Mouse (Mus musculus) heart, embryonic 11.5 days (tissue): ENCODE measurements around the gene Hist1h4c. TPM values are rescaled to one million over a fixed set of nuclear protein-coding genes. Genes with fewer than 3 reads are reported as not detected.
"Not testable (repeated sequence)": the region's sequence is repeated elsewhere in the genome, so short reads cannot be mapped to it uniquely, and the experiment has no call there.

ENCODE experiments used
- ATAC-seq: fragments of 200-750 bp; cut with Nextera tagmentation; replicated peaks from 2 replicates; pipeline ENCODE4 v1.8.0; 2017; ENCODE audit warnings: moderate library complexity; ENCODE audit not compliant: insufficient number of reproducible peaks, low FRiP score, low TSS enrichment
- H3K27ac ChIP-seq: fragments of 300-500 bp; sonication (generic); 2 replicates; pipeline ENCODE4 v1.5.1; 2014; ENCODE audit warnings: mild to moderate bottlenecking, low read depth, low read length
- H3K27me3 ChIP-seq: fragments of 300-500 bp; sonication (generic); 2 replicates; pipeline ENCODE4 v1.6.1; 2014; ENCODE audit warnings: mild to moderate bottlenecking, low read length, mixed read lengths; ENCODE audit not compliant: control insufficient read depth, insufficient read depth
- H3K36me3 ChIP-seq: fragments of 300-500 bp; sonication (generic); 2 replicates; pipeline ENCODE4 v1.6.1; 2014; ENCODE audit warnings: mild to moderate bottlenecking, low read length, moderate library complexity, mixed read lengths; ENCODE audit not compliant: control insufficient read depth, insufficient read depth
- H3K4me1 ChIP-seq: fragments of 300-500 bp; sonication (generic); 2 replicates; pipeline ENCODE4 v1.6.1; 2014; ENCODE audit warnings: low read length; ENCODE audit not compliant: control insufficient read depth, insufficient read depth
- H3K4me2 ChIP-seq: fragments of 300-500 bp; sonication (generic); 2 replicates; pipeline ENCODE4 v1.6.1; 2014; ENCODE audit warnings: mild to moderate bottlenecking, moderate library complexity
- H3K4me3 ChIP-seq: fragments of 300-500 bp; sonication (generic); 2 replicates; pipeline ENCODE4 v1.5.1; 2014; ENCODE audit warnings: low read depth, low read length
- H3K9ac ChIP-seq: fragments of 300-500 bp; sonication (generic); 2 replicates; pipeline ENCODE4 v1.6.1; 2014; ENCODE audit warnings: mild to moderate bottlenecking, low read depth, low read length, moderate library complexity
- H3K9me3 ChIP-seq: fragments of 300-500 bp; sonication (generic); replicated peaks from 2 replicates; pipeline ENCODE4 v1.6.1; 2016; ENCODE audit warnings: low read length; ENCODE audit not compliant: control insufficient read depth
- WGBS: fragments of 180-500 bp; shearing (Covaris S2); extraction: QIAGEN DNeasy Blood & Tissue Kit; methylation state at CpG from one replicate; pipeline ENCODE4 v1.1.7; 2014; ENCODE audit not compliant: insufficient replicate concordance; 5-methylcytosine and 5-hydroxymethylcytosine counted together
- polyA plus RNA-seq: library from polyadenylated mRNA; unstranded; fragments of >200 nt; fragmentation: Nextera tagmentation; extraction: Ambion mirVana; gene quantifications from 2 replicates; pipeline ENCODE4 v1.2.1, GENCODE M21; 2014

Hist1h4c gene
- polyA plus RNA-seq, 1 experiment from 2014 or later = 2.7 TPM

GRCm38 (mm10) chr13:23705751-23706356 is 7.6 kb upstream of the Hist1h4c start:
- H3K4me2 ChIP-seq = no peak overlapping the region
- no peak overlapping the region for H3K4me3 ChIP-seq
- no peaks in the 10 kb centered on the region for H3K36me3 ChIP-seq
- H3K9me3 ChIP-seq = no peaks in the 10 kb centered on the region
- no peak overlapping the region for H3K27ac ChIP-seq
- 76% methylated on average over 7 of the region's 7 CpGs for WGBS
- H3K9ac ChIP-seq = no peak overlapping the region
- no peak for ATAC-seq
- H3K27me3 ChIP-seq = no peaks in the 10 kb centered on the region
- H3K4me1 ChIP-seq = 0 out of 2 replicates have a peak, but pooled peaks cover 8% of the 10 kb centered on the region

- H3K9me3 ChIP-seq, H3K4me2 ChIP-seq, H3K4me1 ChIP-seq, ATAC-seq, H3K4me3 ChIP-seq, H3K9ac ChIP-seq, H3K27ac ChIP-seq, H3K36me3 ChIP-seq, H3K27me3 ChIP-seq: not testable (repeated sequence)
- WGBS = 68% methylated on average over 2 of the region's 2 CpGs
These were observed 4.5 kb upstream of the Hist1h4c start for GRCm38 (mm10) chr13:23702801-23703200.

GRCm38 (mm10) chr13:23702220-23702619 is 4.0 kb upstream of the Hist1h4c start:
- 82% methylated on average over 4 of the region's 4 CpGs for WGBS
- no peak overlapping the region for H3K27ac ChIP-seq
- H3K27me3 ChIP-seq = no peaks in the 10 kb centered on the region
- no peak overlapping the region for H3K4me3 ChIP-seq
- ATAC-seq = no peak
- no peaks in the 10 kb centered on the region for H3K9me3 ChIP-seq
- no peak overlapping the region for H3K4me2 ChIP-seq
- no peak overlapping the region for H3K9ac ChIP-seq
- no peaks in the 10 kb centered on the region for H3K36me3 ChIP-seq
- H3K4me1 ChIP-seq = no peaks in the 10 kb centered on the region

DNA sequence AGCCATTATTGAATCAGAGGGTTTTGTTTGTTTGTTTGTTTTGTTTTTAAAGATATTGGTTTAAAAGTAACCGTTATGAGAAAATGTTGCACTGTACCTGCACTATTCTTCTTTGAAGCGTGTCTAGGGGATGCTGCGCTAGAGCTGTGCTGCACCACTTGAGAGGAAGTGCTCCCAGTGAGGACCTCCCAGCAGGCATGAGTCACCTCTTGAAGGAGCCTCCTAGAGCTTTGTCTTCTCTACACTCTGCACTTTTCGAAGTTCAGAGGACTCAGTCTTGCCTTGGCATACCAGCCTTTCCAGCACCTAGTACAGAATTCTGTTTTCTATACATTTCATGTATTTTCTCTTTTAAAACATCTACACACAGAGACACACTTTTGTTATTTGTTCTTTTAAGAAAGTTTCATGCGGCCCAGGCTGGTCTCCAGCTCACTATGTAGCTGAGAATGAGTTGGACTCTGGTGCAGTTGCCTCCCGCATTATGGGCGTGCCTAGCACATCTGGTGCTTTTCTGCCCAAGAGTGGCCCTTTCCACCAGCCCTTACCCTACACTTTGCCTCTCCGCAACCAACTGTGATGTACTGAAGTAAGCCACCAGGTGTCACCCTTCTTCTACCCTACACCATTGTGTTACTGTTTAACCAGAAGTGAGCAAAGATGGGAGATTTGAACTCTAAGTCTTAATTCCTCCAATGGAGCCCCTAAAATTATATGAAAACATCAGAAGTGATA is 2.7 kb upstream of the Hist1h4c start:
- no peak overlapping the region for H3K27ac ChIP-seq
- no peaks in the 10 kb centered on the region for H3K27me3 ChIP-seq
- 0 out of 2 replicates have a peak overlapping the region, but pooled peaks have one; percentile 43 for H3K9ac ChIP-seq
- H3K36me3 ChIP-seq = no peaks in the 10 kb centered on the region
- no peak; the same call in 1 of the 2 replicates for ATAC-seq
- no peak overlapping the region for H3K4me2 ChIP-seq
- no peak overlapping the region for H3K4me3 ChIP-seq
- H3K4me1 ChIP-seq = no peaks in the 10 kb centered on the region
- H3K9me3 ChIP-seq = no peaks in the 10 kb centered on the region
- 25% methylated on average over 8 of the region's 8 CpGs for WGBS

DNA sequence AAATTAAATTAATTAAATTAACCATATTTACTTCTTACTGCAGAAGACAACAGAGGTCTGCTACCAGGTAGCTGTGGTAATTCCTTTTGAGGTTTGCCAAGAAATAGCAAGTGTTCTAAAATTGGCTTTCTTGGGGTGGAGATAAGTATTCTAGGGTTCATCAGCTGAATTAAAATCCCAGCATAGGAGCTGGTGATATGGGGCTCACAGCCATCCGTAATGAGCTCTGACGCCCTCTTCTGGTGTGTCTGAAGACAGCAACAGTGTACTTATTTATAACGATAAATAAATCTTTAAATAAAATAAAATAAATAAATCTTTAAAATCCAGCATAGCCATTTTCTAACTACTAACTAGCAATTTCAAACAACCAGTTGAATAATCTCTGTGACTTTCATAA is 1.5 kb upstream of the Hist1h4c start:
- H3K9ac ChIP-seq = no peak overlapping the region
- WGBS = 64% methylated on average over 3 of the region's 3 CpGs
- H3K4me3 ChIP-seq = no peak overlapping the region
- no peaks in the 10 kb centered on the region; the same call in 1 of the 2 replicates for H3K4me1 ChIP-seq
- no peak overlapping the region for H3K4me2 ChIP-seq
- H3K9me3 ChIP-seq = no peaks in the 10 kb centered on the region
- no peaks in the 10 kb centered on the region for H3K27me3 ChIP-seq
- no peak for ATAC-seq
- no peaks in the 10 kb centered on the region for H3K36me3 ChIP-seq
- no peak overlapping the region for H3K27ac ChIP-seq

- Histone ChIP-seq H3K4me3 (no peak overlapping the region), H3K9me3 (no peaks in the 10 kb centered on the region), H3K27ac (peak overlapping the region; percentile 70), H3K36me3 (no peaks in the 10 kb centered on the region), H3K27me3 (no peaks in the 10 kb centered on the region), H3K9ac (0 out of 2 replicates have a peak overlapping the region, but pooled peaks have one; percentile 6), H3K4me2 (peak overlapping the region; percentile 70), H3K4me1 (no peaks in the 10 kb centered on the region; the same call in 1 of the 2 replicates)
- WGBS = 56% methylated on average over 6 of the region's 6 CpGs
- no peak for ATAC-seq
These were observed 742 bp upstream of the Hist1h4c start for GRCm38 (mm10) chr13:23698996-23699395.

- Histone ChIP-seq H3K27me3 (no peaks in the 10 kb centered on the region), H3K4me1 (no peaks in the 10 kb centered on the region; the same call in 1 of the 2 replicates), H3K9ac (peak overlapping the region; percentile 74), H3K4me3 (peak overlapping the region; percentile 45), H3K4me2 (peak overlapping the region; percentile 70), H3K36me3 (no peaks in the 10 kb centered on the region), H3K9me3 (no peaks in the 10 kb centered on the region), H3K27ac (peak overlapping the region; percentile 91)
- ATAC-seq = peak; percentile 36
- WGBS = under 1% methylated on average over 21 of the region's 32 CpGs
These were observed 559 bp downstream of the Hist1h4c start for GRCm38 (mm10) chr13:23697491-23698299.

- 46% methylated on average over 15 of the region's 15 CpGs for WGBS
- Histone ChIP-seq H3K9ac (peak overlapping the region; percentile 39; the same call in 1 of the 2 replicates), H3K4me3 (0 out of 2 replicates have a peak overlapping the region, but pooled peaks have one; percentile 16), H3K9me3 (no peaks in the 10 kb centered on the region), H3K27ac (no peak overlapping the region), H3K27me3 (no peaks in the 10 kb centered on the region), H3K4me1 (no peaks in the 10 kb centered on the region; the same call in 1 of the 2 replicates), H3K4me2 (peak overlapping the region; percentile 49), H3K36me3 (no peaks in the 10 kb centered on the region)
- ATAC-seq = no peak
These were observed 2.2 kb downstream of the Hist1h4c start for GRCm38 (mm10) chr13:23696061-23696474.
